Mouse (Mus musculus): Measurements from ENCODE around the gene Asic2. TPM values are rescaled to one million over a fixed set of nuclear protein-coding genes. Genes with fewer than 3 reads are reported as not detected.

Asic2 gene
- polyA plus RNA-seq, 1 experiment from 2014 or later: 0.77 TPM

DNA sequence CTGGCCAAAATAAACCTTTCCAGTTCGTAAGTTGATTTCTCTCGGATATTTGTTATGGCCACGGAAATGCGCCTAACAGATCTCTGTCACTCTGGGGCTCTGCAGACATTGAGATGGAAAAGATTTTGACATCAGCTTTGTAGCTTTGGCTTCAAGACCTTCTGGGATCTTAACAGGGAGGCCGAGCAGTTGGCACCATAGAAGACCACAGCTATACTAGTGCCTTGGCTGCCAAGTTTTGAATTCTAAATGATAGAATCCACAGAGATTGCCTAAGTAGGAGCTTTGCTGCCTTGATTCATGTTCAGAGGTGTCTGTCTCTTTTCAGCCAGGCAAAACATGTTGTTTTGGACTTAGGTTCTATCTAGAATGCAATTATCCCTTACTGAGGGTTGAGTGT lies 217.4 kb downstream of the Asic2 start:
- H3K4me1 ChIP-seq: no peaks in the 10 kb centered on the region
- H3K27me3 ChIP-seq (ENCODE audit: insufficient read depth, poor library complexity, severe bottlenecking): no peaks in the 10 kb centered on the region
- WGBS: 87% methylated on average over 5 of the region's 5 CpGs
- no peak overlapping the region for H3K4me3 ChIP-seq
- no peak overlapping the region for H3K27ac ChIP-seq
- no peak for DNase-seq (ENCODE audit: low spot score)
- 0 out of 2 replicates have a peak, but pooled peaks cover 5% of the 10 kb centered on the region for H3K9me3 ChIP-seq
- no peaks in the 10 kb centered on the region for H3K36me3 ChIP-seq

GRCm38 (mm10) chr11:81750016-81750415 lies 218.2 kb downstream of the Asic2 start:
- no peak overlapping the region for H3K4me3 ChIP-seq
- H3K27ac ChIP-seq: no peak overlapping the region
- H3K4me1 ChIP-seq: no peaks in the 10 kb centered on the region
- H3K36me3 ChIP-seq: no peaks in the 10 kb centered on the region
- H3K27me3 ChIP-seq (ENCODE audit: insufficient read depth, poor library complexity, severe bottlenecking): no peaks in the 10 kb centered on the region
- 70% methylated on average over 1 of the region's 1 CpGs for WGBS
- H3K9me3 ChIP-seq: 0 out of 2 replicates have a peak, but pooled peaks cover 3% of the 10 kb centered on the region
- no peak for DNase-seq (ENCODE audit: low spot score)

- Histone ChIP-seq H3K27ac (no peak overlapping the region), H3K27me3 (ENCODE audit: insufficient read depth, poor library complexity, severe bottlenecking) (no peaks in the 10 kb centered on the region), H3K9me3 (no peaks in the 10 kb centered on the region), H3K4me3 (no peak overlapping the region), H3K4me1 (no peaks in the 10 kb centered on the region), H3K36me3 (no peaks in the 10 kb centered on the region)
- DNase-seq (ENCODE audit: low spot score): no peak
- WGBS: 67% methylated on average over 3 of the region's 3 CpGs
Observed at GRCm38 (mm10) chr11:81738995-81739394, 229.3 kb downstream of the Asic2 start.

DNA sequence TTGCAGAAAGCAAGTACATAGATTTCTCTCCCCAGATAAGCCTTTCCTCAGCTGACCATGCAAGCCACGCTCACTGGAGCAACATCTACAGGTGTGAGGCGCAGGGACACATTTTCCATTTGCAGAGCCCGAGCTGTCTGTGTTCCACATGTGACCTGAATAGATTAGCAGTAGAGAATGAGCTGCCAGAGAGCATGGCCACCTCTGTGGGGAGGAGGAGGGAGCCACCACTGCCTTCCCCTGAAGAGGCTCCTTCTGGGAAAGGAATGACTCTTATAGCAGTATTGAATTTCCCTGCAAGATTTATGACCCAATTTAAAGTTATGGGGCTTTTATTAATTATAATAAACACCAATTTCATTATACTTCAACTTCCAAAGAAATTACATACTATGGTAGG lies 230.5 kb downstream of the Asic2 start:
- Histone ChIP-seq H3K9me3 (no peaks in the 10 kb centered on the region), H3K27ac (no peak overlapping the region), H3K27me3 (ENCODE audit: insufficient read depth, poor library complexity, severe bottlenecking) (no peaks in the 10 kb centered on the region), H3K4me1 (no peaks in the 10 kb centered on the region), H3K36me3 (no peaks in the 10 kb centered on the region), H3K4me3 (no peak overlapping the region)
- 60% methylated on average over 3 of the region's 3 CpGs for WGBS
- DNase-seq (ENCODE audit: low spot score): no peak

DNA sequence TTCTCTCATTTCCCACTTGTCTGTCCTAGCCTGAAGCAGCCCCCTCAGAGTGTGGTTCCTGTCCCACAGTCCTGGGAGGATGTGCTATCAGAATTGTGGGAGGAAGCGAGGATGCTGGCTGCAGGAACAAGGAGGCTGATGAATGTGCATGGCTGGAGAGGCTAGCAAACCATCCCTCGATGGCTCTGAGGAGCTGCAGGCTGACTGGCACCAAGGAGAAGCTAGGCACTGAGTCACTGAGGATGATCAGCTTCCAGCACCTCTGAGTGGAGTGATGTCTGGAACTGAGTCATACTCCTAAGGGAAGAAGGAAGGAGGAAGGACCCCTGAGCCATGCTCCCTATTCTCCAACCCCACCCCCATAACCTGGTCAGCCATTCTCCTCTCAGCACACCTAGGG lies 246.2 kb downstream of the Asic2 start:
- Histone ChIP-seq H3K36me3 (no peaks in the 10 kb centered on the region), H3K9me3 (no peaks in the 10 kb centered on the region), H3K4me1 (no peaks in the 10 kb centered on the region), H3K4me3 (no peak overlapping the region), H3K27ac (no peak overlapping the region), H3K27me3 (ENCODE audit: insufficient read depth, poor library complexity, severe bottlenecking) (peaks cover 5% of the 10 kb centered on the region)
- no peak for DNase-seq (ENCODE audit: low spot score)
- WGBS: 53% methylated on average over 2 of the region's 2 CpGs

DNA sequence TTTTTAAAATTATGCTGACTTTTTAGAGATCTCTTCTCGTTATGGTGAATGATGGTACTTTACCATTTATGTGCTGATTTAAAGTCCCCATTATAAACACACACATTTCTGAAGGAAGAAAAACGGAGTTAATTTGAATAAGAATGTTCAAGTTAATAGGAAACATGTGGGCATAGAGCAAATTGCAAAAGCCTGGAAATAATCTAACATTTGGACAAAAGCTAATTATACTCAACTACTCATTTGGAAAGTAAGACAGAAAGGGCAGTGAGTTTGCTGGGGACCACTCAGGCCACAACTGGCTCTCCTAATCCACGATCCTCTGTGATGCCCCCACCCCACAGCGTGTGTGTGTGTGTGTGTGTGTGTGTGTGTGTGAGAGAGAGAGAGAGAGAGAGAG lies 253.5 kb downstream of the Asic2 start:
- Histone ChIP-seq H3K4me1 (no peaks in the 10 kb centered on the region), H3K27ac (no peak overlapping the region), H3K27me3 (ENCODE audit: insufficient read depth, poor library complexity, severe bottlenecking) (no peaks in the 10 kb centered on the region), H3K36me3 (no peaks in the 10 kb centered on the region), H3K4me3 (no peak overlapping the region), H3K9me3 (no peaks in the 10 kb centered on the region)
- DNase-seq (ENCODE audit: low spot score): no peak
- 70% methylated on average over 4 of the region's 4 CpGs for WGBS

DNA sequence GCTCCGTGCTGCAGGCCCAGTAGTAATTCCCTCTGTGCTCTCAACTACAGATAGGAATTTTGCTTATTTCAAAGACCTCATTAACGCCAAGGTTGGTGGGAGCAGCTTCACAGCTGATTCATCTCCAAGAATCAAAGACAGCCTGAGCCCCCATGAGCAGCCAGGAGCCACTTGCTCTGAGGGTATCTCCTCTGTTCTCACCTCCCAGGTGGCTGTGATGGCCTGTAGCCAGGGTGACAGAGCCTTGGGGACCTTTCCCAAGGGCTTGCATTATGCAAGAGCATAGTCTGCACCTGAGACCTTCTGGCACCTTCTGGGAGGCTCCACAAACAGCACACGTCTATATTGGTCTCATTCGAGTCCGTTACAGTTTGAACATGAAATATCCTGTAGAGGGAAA lies 261.3 kb downstream of the Asic2 start:
- H3K36me3 ChIP-seq: no peaks in the 10 kb centered on the region
- H3K27ac ChIP-seq: no peak overlapping the region
- 56% methylated on average over 5 of the region's 5 CpGs for WGBS
- no peaks in the 10 kb centered on the region for H3K9me3 ChIP-seq
- no peak for DNase-seq (ENCODE audit: low spot score)
- H3K27me3 ChIP-seq (ENCODE audit: insufficient read depth, poor library complexity, severe bottlenecking): no peaks in the 10 kb centered on the region
- H3K4me3 ChIP-seq: no peak overlapping the region
- no peaks in the 10 kb centered on the region for H3K4me1 ChIP-seq

DNA sequence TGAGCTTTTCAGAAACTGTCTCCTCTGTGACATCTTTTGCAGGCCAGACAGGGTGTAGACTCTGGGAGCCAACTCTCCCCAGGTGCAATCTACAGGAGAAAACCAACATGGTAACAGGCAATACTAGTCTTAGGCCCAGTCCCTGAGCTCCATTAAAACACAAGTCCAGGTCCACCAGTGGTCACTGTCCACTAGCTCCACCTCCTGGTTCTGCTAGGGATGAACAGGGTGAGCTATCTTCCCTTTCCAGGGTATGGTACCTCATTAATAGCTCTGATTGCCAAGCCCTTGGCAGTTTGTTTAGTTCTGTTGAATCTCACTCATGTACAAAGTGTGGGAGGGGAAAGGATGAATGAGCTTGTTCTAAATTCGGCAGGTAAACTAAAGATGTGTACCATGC lies 270.2 kb downstream of the Asic2 start:
- Histone ChIP-seq H3K9me3 (no peaks in the 10 kb centered on the region), H3K4me1 (no peaks in the 10 kb centered on the region), H3K27me3 (ENCODE audit: insufficient read depth, poor library complexity, severe bottlenecking) (no peaks in the 10 kb centered on the region), H3K36me3 (no peaks in the 10 kb centered on the region), H3K4me3 (no peak overlapping the region), H3K27ac (no peak overlapping the region)
- no peak for DNase-seq (ENCODE audit: low spot score)
- WGBS: 68% methylated on average over 1 of the region's 1 CpGs

- Histone ChIP-seq H3K27me3 (ENCODE audit: insufficient read depth, poor library complexity, severe bottlenecking) (no peaks in the 10 kb centered on the region), H3K4me1 (no peaks in the 10 kb centered on the region), H3K27ac (no peak overlapping the region), H3K9me3 (no peaks in the 10 kb centered on the region), H3K4me3 (no peak overlapping the region), H3K36me3 (no peaks in the 10 kb centered on the region)
- no peak for DNase-seq (ENCODE audit: low spot score)
- 75% methylated on average over 2 of the region's 2 CpGs for WGBS
Observed at GRCm38 (mm10) chr11:81695501-81695900, 272.8 kb downstream of the Asic2 start.

DNA sequence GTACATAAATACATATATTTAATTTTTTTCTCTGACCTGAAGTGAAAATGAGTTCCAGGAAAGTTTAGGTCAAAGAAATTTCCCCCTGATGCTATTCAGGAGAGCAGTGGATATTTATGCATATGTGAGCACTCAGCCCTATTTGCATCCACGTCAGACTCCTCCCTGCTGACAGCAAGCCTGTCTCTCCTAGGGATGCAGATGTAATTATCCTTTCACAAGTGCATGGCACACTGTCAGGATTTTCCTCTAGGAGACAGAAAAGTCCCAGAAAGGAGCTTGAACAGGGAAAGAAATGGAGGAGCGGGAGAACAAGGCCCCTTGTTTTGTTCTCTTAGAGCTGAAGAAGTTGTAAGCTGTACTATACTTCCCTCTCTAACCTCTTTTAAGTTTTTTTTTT lies 287.7 kb downstream of the Asic2 start:
- Histone ChIP-seq H3K9me3 (no peaks in the 10 kb centered on the region), H3K4me1 (peaks cover 5% of the 10 kb centered on the region), H3K36me3 (no peaks in the 10 kb centered on the region), H3K27ac (no peak overlapping the region), H3K27me3 (ENCODE audit: insufficient read depth, poor library complexity, severe bottlenecking) (no peaks in the 10 kb centered on the region), H3K4me3 (no peak overlapping the region)
- DNase-seq (ENCODE audit: low spot score): no peak
- 75% methylated on average over 2 of the region's 2 CpGs for WGBS

DNA sequence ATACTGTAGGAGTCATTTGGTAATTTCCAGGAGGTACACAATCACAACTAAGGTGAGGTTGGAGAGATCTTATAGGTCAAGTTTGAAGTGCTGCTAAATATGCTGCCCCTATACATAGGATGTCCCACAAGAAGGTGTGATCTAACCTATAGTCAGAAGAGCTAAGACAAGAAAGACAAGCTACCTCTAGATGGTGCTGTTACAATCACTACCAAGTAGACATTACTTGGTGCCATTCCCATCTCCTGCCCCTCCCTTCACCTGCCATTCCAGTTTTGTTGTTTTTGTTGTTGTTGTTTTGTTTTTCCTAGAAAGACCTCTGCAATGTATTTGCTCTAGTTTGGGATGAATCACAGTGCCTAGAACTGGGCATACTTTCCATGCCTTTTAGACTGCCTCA lies 296.5 kb downstream of the Asic2 start:
- no peak overlapping the region for H3K27ac ChIP-seq

GRCm38 (mm10) chr11:81670436-81670835 lies 297.8 kb downstream of the Asic2 start:
- Histone ChIP-seq H3K36me3 (no peaks in the 10 kb centered on the region), H3K27ac (no peak overlapping the region), H3K4me1 (no peaks in the 10 kb centered on the region), H3K4me3 (no peak overlapping the region), H3K27me3 (ENCODE audit: insufficient read depth, poor library complexity, severe bottlenecking) (no peaks in the 10 kb centered on the region), H3K9me3 (no peaks in the 10 kb centered on the region)
- WGBS: 69% methylated on average over 3 of the region's 3 CpGs
- no peak for DNase-seq (ENCODE audit: low spot score)

More for the DNA sequence above, 296.5 kb downstream of the Asic2 start:
- Histone ChIP-seq H3K4me3 (no peak overlapping the region), H3K4me1 (no peaks in the 10 kb centered on the region), H3K36me3 (no peaks in the 10 kb centered on the region), H3K27me3 (ENCODE audit: insufficient read depth, poor library complexity, severe bottlenecking) (no peaks in the 10 kb centered on the region), H3K9me3 (no peaks in the 10 kb centered on the region)
- no peak for DNase-seq (ENCODE audit: low spot score)

DNA sequence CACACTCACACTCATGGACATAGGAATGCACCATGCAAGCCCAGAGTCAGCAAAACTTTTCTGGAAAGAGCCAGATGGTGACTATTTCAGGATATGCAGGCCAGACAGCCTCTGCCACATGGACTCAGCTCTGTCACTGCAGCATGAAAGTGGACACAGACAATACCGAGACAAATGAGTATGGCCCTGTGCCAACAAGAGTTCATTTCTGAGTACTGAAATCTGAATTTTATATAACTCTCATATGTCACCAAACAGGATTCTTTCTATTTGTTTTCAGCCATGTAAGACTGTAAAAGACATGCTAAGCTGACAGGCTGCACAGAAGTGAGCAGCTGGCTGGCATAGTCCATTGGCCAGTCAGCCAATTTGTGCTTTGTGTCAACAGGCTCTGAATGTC lies 309.4 kb downstream of the Asic2 start:
- H3K4me1 ChIP-seq: peaks cover 4% of the 10 kb centered on the region
- H3K27me3 ChIP-seq (ENCODE audit: insufficient read depth, poor library complexity, severe bottlenecking): no peaks in the 10 kb centered on the region
- DNase-seq (ENCODE audit: low spot score): no peak
- no peak overlapping the region for H3K27ac ChIP-seq
- no peak overlapping the region for H3K4me3 ChIP-seq
- no peaks in the 10 kb centered on the region for H3K36me3 ChIP-seq
- WGBS: 85% methylated on average over 1 of the region's 1 CpGs
- no peaks in the 10 kb centered on the region for H3K9me3 ChIP-seq

DNA sequence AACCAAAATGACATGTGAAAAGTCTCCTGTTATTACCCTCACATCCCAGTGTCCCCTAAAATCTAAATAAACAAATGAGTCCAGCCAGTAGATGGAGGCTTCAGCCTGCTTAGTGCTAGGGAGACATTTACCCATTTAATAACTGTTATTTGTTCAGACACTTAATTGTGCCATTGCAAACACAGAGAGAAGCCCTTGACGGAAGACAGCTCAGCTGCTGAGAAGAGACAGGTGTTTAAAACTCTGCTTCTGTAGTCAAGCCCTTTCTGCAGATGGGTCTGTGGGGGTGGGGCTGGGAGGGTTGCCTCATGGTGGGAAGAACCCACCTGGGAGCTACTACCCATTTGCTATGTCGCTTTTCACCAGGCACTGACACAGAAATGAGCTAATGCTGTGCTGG lies 311.1 kb downstream of the Asic2 start:
- Histone ChIP-seq H3K36me3 (no peaks in the 10 kb centered on the region), H3K4me1 (peaks cover 4% of the 10 kb centered on the region), H3K27me3 (ENCODE audit: insufficient read depth, poor library complexity, severe bottlenecking) (no peaks in the 10 kb centered on the region), H3K9me3 (no peaks in the 10 kb centered on the region), H3K27ac (no peak overlapping the region), H3K4me3 (no peak overlapping the region)
- WGBS: 53% methylated on average over 2 of the region's 2 CpGs
- DNase-seq (ENCODE audit: low spot score): no peak
